Mouse (Mus musculus) cerebellum, postnatal 25 days (tissue): ENCODE data around the gene Vmn2r29.
"Not testable (repeated sequence)": the region's sequence is repeated elsewhere in the genome, so short reads cannot be mapped to it uniquely, and the experiment has no call there.

Experiments
- DNase-seq, 2 experiments: peaks; one replicate each; pipeline ENCODE4 v3.0.0; 2021; ENCODE audit warnings: mixed read lengths in 2 of 2

Gene Vmn2r29

DNA sequence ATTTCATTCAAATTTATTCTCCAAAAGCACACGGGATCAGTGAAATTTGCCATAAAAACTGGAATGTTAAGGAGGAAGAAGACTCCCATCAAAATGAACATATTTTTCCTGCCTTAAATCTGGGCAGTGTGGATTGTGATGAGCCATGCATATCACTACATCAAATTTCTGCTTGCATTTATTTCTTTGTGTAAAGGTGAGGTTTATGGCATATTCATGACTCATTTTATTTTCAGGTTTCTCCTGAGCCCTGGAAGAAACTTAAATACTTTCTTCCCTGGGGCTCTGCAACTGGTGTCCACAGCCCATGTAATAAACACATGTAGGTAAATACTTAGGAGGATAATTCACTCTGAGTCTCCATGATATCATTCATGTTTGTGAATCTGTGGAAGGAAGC is at the start of gene Vmn2r29:
Gene Vmn2r29 (minus strand): TSS at position 101 of the 400 bp plus-strand sequence.
- not testable (repeated sequence) for DNase-seq

DNA sequence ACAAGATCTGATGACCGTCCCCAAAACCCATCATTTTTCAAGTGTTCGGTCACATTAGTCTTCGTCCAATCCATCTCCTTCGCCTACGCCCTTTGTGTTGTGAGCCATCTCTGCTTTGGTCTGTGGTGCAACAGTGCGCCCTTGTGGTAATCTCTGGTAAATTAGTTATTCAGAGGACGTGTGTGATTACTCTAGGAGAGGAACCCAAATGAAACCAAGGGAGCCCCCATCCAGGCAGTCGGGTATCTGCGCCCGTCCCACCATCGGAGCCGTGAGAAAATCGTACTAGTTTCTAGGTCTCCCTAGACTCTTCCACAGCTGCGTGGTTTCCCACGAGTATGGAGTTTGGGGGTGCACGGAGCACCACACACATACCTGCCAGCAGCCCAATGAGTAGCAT is 48.5 kb upstream of the Vmn2r29 start:
- DNase-seq, result peak; percentile 53 to 71

DNA sequence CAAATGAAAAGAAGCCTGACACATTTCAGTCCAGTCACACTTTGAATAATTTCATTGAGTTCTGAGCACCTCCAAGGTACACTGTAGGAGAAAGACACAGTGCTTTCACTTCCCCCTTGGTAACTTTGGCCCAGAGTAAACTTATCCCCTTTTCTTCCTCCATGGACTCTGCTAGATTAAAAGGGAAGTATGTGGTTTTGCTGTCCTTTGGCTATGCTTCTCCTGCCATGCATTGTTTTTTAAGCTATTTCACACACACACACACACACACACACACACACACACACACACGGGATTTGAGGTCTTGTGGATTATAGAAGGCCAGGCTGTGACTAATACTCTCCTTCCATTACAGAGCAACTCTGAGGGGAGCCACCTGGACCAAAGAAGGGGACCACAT is 34.3 kb upstream of the Vmn2r29 start:
- DNase-seq, result no peak

DNA sequence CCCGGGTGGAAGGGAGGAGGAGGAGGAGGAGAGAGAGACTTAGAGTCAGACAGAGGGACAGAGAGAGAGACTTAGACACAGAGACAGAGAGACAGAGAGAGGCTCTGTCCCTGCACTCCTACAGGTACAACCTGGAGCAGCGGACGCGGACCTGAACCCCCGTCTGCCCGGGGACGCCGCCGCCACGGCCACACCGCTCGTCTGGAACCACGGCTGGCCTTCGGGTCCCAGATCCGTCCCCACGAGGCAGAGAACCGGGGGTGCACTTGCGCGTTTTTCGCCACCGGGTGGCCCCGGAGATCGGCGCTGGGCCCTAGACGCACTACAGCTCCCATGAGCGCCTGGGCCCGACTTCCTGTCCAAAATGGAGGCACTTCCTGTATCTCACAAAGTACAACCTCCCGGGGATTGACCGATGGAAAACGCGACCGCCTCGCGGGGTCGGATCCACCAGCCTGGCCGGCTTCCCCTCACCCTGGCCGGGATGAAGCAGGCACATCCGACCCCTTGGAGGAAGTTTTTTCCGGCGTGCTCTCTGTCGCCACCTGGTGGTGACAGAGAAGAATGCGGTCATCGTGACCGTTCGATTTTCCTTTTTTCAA is 30.9 kb upstream of the Vmn2r29 start, which contains the start of gene Gm45844:
Gene Gm45844 (minus strand): TSS at position 324 of the 602 bp plus-strand sequence.
- peak; percentile 93 for DNase-seq

DNA sequence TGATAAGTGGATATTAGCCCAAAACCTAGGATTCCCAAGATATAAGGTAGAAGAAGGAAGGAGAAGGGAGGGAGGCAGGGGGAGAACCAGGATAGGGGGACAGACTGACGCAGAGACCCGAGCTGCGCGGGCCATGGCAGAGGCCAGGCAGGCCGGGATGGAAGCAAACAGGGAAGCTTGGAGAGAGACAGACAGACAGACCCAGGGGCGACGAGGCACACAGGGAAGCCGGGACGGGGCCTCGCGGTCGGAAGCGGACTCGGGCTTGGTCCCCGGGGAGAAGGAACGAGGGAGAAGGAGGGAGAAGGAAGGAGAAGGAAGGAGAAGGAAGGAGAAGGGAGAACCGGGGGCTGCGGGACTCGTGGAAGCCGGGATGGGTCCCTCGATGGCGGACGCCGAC is 30.4 kb upstream of the Vmn2r29 start:
- DNase-seq, result peak in 1 of 2 experiments; percentile 53

DNA sequence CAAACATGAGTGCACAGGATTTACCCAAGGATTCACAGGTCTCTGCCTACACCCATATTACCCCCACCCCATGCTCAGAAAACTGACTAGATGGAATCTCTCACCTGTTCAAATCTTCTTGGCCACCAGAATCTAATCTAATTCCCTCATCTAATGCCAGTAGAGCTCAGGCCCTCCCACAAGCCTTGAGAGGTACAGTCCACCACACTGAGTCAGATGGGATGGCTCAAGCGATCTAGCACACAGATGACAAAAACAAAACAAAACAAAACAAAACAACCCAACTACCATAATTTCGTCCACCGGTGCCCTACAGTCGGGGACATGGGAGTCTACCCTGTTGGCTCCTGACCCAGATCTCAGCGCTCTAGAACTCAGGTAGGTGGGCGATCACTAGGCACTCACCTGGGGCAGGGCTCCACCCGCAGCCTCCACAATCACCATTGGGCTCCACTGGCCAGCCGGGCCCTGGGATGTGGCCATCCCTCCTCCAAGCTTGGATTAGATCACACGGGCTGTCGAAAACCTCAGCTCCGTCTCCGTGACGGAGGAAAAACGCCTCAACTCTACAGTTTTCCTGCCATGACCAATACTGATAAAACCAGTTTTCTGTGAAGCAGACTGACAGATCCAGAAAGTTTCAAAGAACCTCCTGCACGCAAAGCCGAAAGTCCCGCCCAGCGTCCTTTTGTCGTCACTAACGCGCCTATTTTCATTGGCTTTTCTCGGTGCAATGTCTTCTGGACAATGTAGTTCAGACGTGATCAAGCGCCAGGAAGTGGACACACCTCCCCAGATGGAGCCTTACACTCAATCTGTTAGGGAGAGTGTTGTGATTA is 37.6 kb downstream of the Vmn2r29 start, which contains the start of gene Zfp772:
Gene Zfp772 (minus strand): TSS at position 686 of the 839 bp plus-strand sequence.
- peak; percentile 53 to 56 for DNase-seq

DNA sequence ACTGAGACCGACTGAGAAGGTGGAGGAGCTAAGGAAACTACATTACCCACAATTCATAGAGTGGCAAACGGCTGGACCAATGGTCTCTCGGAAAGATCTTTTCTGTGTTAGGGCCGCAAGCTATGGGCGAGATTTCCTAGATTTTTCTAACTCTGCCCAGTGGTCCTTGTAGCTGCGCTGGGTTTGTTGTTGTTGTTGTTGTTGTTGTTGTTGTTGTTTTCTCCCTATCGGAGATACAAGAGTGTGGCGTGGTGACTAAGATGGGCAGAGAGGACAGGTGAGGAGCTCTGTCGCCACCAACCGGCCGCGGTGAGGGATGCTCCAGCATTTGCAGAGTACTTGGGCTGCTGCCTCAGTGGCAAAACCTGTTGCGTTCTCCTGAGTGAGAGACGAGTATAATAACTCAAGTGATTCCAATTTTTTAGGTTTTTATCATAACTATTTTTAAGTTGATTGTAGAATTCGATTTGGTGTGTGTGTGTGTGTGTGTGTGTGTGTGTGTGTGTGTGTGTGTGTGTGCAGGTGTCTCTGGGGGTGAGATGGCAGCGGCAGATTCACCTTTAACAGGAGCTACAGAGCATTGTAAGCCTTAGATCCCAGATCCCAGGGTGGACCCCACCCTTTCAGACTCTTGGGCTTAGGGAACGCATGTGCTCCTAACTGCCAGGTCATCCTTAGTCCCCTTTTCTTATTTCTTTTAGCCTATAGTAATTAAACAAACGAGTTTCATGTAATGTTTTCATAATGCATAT is 58.8 kb downstream of the Vmn2r29 start:
- DNase-seq, result peak; percentile 83 to 88

DNA sequence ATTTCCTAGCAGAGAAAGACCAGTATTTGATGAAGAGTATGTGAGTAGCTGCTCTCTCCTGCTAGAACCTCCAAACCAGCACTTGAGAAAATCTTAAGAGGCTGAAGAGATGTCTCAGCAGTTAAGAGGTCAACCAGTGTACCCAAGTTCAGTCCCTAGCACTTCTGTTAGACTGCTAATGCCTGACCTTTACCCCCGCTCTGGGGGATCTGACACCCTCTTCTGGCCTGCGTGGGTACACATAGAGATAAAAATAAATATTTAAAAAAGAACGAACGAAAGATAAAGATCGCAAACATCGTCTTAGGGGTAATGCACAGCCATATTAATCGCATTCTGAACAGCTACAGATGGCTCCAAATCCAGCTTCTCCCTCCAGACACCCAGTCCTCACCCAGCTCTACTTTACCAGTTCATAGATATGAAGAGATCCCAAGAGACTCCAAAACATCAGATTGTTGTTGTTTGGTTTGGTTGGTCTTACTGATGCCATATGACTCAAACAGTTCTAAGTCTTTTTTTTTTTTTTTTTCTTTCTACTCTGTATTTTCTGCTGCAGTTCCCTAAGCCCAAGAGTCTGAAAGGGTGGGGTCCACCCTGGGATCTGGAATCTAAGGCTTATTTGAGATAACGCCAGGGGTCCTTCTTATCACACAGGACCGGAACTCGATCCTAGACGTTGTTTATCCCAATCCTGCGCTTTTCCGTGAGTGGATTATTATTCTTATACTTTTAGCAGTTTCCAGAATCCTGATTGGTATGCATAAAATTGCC is 59.5 kb downstream of the Vmn2r29 start:
- DNase-seq, result no peak

DNA sequence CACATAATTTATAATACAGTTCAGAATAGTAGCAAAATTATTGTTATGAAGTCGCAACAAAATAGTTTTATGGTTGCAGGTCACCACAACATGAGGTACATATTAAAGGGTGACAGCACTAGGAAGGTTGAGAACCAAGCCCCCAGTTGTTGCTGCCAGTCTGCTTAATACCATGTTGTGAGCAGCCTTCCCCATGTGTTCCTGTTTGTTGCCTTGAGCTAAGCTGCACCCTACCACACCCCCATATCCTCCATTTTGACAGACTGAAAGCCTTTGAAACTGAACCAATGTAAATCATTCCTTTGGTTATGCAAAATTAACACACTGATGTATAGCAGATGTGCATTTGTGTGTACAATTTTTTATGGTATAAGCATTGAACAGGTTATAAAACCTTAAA is 61.2 kb downstream of the Vmn2r29 start:
- DNase-seq, result no peak
